Mouse (Mus musculus): ENCODE measurements at regions not wholly inside any gene's neighbourhood (a gene's known extent, or its start where the extent isn't known, plus 50 kb on each side); places are given as distances from the start of the nearest gene placed in this dataset.

DNA sequence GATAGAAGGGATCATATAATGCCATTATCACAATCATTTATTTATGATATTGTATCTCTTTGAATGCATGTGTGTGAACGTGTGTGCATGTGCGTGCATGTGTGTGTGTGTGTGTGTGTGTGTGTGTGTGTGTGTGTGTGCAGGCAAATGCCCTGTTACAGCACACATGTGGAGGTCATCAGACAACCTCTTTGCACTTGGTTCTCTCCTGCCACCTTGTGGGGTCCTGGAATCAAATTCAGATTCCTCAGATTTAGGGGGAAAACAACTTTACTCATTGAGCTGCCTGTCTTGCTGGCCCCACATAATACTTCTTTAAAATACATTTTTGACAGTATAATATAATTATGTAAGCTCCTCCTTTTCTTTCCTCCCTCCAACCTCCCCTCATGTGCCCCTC, 195.7 kb upstream of the Zic1 start:
- DNase-seq (ENCODE audit: low spot score in 2 of 2), result no peak

DNA sequence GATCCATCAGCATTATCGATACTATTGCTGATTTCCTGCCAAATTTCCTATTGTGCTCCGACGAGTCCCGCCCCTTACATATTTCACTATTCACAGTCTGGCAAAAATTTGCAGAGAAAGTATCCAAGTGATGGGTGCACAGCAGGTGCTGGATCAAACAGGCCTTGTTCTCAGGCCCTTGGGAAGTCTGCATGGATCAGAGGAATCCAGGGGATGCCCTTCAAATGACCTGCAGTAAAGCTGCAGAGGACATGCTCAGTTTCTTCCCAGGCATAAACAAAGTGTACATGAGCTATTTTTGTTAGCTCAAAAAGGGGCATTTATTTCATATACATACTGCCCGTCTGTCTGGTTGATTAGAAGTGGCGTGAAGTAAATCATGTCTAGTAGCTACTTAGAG, 194.2 kb upstream of the Zic1 start:
- DNase-seq (ENCODE audit: low spot score in 2 of 2), result no peak

DNA sequence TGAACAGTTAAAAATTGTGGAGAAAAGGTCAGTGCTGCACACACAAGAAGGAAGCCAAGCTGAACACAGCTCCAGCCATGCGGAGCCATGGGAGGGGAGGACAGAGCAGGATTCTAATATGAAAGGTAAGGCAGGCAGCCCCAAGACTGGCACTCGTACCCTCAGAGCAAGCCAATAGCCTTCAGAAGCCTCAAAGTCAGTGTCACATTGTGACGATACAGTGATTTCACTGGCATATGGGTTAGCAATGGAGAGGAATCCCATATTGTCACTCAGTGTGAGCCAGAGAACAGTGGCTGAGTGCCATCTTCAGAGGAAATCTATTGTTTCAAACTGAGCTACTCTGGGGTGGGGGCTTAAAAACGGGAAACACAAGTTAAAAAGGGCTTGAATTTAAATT, 181.4 kb upstream of the Zic1 start:
- no peak for DNase-seq (ENCODE audit: low spot score in 2 of 2)

DNA sequence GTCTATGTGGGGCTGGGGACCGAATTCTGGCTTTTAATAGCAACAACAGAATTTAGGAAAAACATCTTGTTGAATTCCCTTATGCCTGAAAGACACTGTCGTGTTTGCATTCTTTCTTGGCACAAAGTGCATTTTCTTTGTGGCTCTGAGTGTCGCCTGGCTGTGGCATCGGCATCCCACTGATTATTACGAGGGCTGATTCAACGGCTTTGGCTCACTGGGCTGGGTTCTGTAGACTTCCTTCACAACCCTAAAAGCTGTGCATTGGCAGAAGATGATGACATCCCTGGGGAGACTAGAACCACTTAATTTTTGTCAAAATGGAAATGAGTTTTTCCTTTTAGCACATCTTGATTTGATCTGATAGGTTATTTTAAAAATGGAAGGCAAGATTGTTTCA, 179.8 kb upstream of the Zic1 start:
- DNase-seq (ENCODE audit: low spot score in 2 of 2), result no peak

DNA sequence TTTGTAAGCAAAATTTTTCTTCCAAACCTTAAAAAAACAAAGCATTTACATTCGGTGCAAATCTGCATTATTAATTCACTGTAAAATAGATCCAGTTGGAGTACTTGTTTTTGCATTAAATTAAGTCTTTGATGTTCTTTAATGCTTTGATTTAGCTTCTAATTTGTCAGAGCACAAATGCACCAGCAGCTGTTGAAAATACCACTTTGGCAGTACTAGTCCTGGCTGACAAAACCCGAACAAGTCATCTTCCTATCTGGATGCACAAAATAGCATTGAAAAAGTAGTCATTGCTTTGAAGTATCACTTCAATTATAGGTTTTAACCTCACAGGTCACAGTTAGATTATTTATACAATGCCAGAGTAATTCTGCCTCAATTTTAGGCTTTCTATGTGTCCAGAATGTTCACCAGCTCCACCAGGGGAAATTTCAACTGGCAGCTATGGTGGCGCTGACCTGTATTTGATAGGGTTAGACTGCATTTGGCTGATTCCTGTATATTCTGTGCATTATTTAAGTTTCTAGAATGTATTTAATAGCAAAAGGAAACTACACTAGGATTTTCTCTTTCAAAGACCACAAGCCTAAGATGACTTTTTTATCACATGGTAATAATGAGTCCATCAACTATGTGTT, 163.3 kb upstream of the Zic1 start:
- DNase-seq (ENCODE audit: low spot score in 2 of 2), result no peak

DNA sequence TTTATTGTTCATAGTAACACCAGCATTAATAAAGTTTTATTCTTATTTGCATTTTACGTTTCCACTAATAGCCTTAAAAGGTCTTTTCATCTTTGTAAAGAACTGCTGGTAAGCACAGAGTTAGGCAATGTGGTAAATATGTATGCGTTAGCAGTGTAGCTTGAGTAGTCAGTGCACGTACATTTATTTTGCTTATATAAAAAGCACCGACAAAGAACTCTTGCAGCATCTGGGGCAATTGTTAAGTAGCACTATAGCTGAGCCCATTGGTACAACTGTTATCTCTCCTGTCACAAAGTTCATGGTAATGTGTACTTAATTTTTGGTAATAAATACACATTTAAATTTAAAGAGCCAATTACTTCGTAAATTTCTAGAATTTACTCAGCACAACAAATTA, 162.8 kb upstream of the Zic1 start:
- DNase-seq (ENCODE audit: low spot score in 2 of 2), result no peak

DNA sequence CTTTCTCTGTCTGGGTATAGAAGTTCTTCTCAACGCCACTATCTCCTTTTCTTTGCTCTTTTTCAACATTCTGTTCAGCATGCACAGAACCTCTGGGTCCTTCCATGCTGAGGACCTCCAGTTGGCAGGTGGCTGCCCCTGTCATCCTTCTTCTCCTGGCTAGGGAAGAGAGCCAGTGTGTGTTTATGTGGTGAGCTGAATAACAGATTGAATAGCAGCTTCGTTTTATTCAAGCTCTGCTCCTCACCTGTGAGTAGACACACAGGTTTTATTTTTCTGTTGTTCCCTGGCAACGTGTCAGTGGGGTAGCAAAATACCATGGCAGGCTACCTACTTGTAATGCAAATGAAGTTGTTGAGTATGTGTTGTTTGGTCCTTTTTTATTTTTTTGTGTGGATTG, 154.9 kb upstream of the Zic1 start:
- no peak for DNase-seq (ENCODE audit: low spot score in 2 of 2)

DNA sequence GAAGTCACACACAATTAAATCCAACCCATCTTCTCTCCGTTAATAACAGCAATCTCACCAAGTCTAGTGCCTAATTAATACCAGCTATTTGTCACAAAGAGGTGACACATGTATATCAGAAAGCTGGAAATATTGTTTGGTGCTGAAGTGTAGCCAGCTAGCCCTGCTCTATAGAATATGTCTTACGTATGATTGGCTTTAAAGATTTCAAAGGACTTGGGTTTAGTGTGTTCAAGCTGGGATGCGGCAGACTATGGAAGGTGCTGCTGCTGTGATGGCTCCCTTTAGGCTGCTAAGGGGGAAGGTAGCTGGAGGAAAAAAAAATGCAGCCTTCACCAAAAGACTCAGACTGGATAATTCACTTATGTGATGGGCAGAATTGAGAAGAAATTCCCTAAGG, 144.1 kb upstream of the Zic1 start:
- DNase-seq (ENCODE audit: low spot score in 2 of 2), result no peak

DNA sequence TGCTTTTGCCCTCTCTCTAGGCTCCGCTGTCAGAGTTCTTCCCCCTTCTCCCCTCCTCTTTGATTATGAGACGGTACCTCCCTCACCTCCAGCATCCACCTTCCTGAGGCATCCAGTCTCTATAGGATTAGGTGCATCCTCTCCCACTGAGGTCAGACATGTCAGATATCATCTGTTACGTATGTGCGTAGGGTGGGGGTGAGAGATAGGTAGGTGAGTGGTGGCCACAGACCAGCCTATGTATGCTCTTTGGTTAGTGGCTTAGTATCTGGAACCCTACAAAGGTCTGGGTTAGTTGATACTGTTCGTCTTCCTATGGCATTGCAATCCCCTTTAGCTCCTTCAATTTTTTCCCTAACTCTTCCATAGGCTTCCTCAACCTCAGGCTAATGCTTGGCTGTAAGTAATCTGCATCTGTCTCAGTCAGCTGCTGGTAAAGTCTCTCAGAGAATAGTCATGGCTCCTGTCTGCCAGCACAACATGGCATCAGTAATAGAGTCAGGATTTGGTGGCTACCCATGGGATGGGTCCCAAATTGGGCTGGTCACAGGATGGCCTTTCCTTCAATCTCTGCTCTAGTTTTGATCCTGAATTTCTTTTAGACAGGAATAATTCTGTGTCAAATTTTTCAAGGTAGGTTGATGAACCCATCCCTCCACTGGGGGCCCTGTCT, 138.2 kb upstream of the Zic1 start:
- DNase-seq (ENCODE audit: low spot score in 2 of 2), result no peak

DNA sequence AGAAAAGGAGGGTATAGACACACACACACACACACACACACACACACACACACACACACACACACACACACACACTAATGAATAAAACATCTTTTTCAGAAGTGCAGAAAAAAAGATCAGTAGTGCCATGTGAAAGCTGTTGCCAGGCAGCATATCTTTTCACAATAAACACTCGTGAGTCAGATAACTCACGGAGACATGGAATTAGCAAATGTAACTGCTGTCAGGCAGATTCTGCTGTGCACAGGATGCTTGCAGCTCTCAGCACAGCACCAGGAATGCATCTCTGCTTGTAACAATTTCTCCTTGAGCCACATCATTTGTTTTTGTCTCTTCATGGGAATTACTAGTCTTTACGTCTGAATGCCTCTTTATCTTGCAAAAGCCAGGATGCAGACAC, 111.0 kb upstream of the Zic1 start:
- DNase-seq (ENCODE audit: low spot score in 2 of 2), result no peak

DNA sequence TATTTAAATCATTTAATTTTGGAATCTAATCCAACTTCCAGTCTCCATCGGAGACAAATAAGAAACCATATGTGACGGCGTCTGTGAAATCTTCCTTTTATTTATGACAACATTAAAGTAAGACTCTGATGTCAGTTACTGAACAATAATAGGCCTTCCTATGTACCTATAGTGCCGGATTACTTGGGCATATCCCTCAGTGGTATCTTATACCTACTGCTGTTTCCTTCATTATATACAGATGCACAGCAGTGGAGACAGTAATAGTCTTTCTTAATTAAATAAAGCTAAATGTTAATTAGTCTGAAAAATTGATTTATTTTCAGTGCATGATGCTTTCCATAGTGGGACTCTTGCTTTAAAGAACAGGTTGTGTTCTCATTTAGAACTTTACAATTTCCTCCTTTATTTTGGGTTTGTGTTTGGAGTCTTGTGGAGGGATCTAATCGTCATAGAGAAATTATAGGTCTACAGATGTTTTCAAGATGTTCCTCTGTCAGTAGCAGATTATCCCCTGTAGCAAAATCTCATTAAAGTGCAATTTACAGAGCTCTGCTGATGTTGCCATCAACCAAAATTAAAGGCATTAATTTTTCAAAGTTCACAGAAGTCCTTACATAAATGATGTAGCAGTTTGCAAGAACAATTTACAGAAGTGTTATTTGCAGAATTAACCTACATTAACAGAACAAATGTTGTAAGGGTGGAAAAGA, 97.3 kb upstream of the Zic1 start:
- no peak for DNase-seq (ENCODE audit: low spot score in 2 of 2)

DNA sequence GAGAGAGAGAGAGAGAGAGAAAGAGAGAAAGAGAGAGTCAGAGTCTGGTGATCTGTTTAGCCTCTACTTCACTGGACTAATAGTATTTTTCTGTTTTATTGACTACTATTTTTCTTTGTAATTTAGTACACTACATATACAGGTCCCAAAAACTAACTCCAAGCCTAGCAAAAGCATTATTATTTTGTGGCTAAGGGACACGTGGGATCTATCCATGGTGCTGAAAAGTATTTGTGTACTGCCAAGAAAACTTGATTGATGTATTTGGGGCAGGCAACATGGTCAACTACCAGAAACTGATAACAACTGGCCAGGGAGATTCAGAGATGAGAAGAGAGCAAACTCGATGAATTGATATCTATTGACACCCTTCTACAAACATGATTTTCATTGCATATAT, 94.3 kb upstream of the Zic1 start:
- DNase-seq (ENCODE audit: low spot score in 2 of 2), result no peak

DNA sequence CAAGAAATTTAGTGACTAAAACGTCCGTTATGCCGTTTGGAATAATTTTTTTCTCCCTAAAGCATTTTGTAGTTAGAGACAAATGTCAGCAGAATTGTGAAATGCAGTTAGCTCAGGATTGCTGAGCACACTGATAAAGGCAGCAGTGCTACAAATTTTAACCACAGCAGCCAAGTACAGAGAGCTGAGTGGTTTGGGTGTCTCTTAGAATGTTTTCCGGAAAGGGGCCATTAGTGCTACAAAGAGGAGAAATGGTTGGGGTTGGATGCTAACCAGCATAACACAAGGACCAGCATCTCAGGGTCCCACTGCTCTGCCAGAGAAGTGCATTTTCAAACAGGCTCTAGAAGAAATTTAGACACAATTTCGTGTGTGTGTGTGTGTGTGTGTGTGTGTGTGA, 91.2 kb upstream of the Zic1 start:
- no peak for DNase-seq (ENCODE audit: low spot score in 2 of 2)

DNA sequence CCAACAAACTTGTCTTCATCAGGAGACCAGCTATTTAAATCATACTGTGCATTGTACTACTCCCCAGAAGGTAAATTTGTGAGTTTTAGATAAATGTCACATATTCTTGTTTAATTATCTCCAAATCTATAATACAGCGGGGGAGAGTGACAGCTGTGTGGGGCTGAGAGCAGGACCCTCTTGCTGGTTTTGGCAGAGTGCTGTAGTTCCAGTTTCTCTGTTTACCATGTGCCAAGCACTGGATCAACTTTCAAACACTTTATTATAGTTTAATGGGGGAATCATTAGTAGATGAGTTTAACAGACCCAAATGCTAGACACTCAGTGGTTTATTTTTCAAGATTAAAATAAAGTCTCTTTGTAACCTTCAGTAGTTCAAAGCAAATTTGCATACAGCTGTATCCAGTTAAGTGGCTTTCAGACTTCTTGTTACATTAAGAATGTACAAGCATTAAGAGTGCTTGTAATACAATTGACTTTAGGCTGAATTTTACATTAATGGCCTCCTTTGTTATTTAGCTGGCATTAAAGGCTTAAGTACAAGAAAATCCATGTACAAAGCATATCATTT, 90.7 kb upstream of the Zic1 start:
- DNase-seq (ENCODE audit: low spot score in 2 of 2), result no peak

DNA sequence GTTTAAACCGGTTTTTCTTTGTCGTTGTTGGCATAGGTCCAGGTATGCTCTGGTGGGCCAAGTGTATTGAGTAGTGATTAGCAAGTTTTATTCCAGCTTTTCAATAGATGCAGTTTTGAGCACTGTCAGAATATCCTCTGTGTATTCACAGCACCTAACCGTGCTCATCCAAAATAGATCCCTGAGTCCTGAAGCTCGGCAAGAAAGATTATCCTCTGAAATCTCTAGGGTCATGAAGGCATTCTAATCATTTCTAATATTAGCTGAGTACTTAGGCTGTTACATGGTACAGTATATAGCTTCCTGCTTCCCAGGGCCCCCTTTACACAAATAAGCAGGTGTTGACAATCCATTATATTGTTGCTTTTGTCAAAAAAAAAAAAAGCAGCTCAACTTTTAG, 73.5 kb upstream of the Zic1 start:
- no peak for DNase-seq (ENCODE audit: low spot score in 2 of 2)

All from frontal cortex, postnatal 14 days (tissue).